Mouse (Mus musculus) cerebellum, adult 2 months (tissue): Measurements from ENCODE around the gene Ugt1a7c.

ENCODE experiments used
- CTCF ChIP-seq: fragments of 200-500 bp; IDR thresholded peaks from 2 replicates; pipeline ENCODE4 v1.5.1; 2011; ENCODE audit warnings: low read depth, mild to moderate bottlenecking, control low read depth, low read length, moderate library complexity, borderline replicate concordance; ENCODE audit not compliant: insufficient read depth
- POLR2A ChIP-seq: fragments of 200-500 bp; IDR thresholded peaks from 2 replicates; pipeline ENCODE4 v1.6.1; 2011; ENCODE audit warnings: low read length, control low read depth, borderline replicate concordance; ENCODE audit not compliant: insufficient read depth

GRCm38 (mm10) chr1:88258881-88259642 lies 164.2 kb downstream of the Ugt1a7c start:
- TF ChIP-seq CTCF: no peak
- TF ChIP-seq POLR2A: no peak
